Mouse (Mus musculus) right cerebral cortex, postnatal 36 days (tissue): ENCODE measurements at regions not wholly inside any gene's neighbourhood (a gene's known extent, or its start where the extent isn't known, plus 50 kb on each side); places are given as distances from the start of the nearest gene placed in this dataset.
"Not testable (repeated sequence)": the region's sequence is repeated elsewhere in the genome, so short reads cannot be mapped to it uniquely, and the experiment has no call there.

ENCODE experiments used
- DNase-seq, 2 experiments: peaks; one replicate each; pipeline ENCODE4 v3.0.0; 2022; ENCODE audit warnings: low spot score in 2 of 2, mixed read lengths in 1 of 2

GRCm38 (mm10) chr16:65312947-65313346 lies 207.3 kb upstream of the Htr1f start:
- no peak for DNase-seq

- no peak for DNase-seq
These were observed 205.3 kb upstream of the Pou1f1 start for GRCm38 (mm10) chr16:65315052-65315451.

GRCm38 (mm10) chr16:65332412-65332811 lies 187.9 kb upstream of the Pou1f1 start:
- DNase-seq = no peak

GRCm38 (mm10) chr16:65339225-65339624 lies 181.1 kb upstream of the Pou1f1 start:
- no peak for DNase-seq

- no peak for DNase-seq
These were observed 160.4 kb upstream of the Pou1f1 start for GRCm38 (mm10) chr16:65359881-65360280.

- DNase-seq = no peak
These were observed 151.0 kb upstream of the Pou1f1 start for GRCm38 (mm10) chr16:65369271-65369670.

- no peak for DNase-seq
These were observed 149.4 kb upstream of the Pou1f1 start for GRCm38 (mm10) chr16:65370939-65371338.

- DNase-seq = peak in 1 of 2 experiments; percentile 11
These were observed 143.8 kb upstream of the Pou1f1 start for GRCm38 (mm10) chr16:65376553-65376952.

- DNase-seq = no peak
These were observed 142.0 kb upstream of the Pou1f1 start for GRCm38 (mm10) chr16:65378276-65378675.

GRCm38 (mm10) chr16:65379939-65380338 lies 140.4 kb upstream of the Pou1f1 start:
- peak in 1 of 2 experiments; percentile 11 for DNase-seq

- no peak for DNase-seq
These were observed 116.2 kb upstream of the Pou1f1 start for GRCm38 (mm10) chr16:65403926-65404648.

- no peak for DNase-seq
These were observed 115.5 kb upstream of the Pou1f1 start for GRCm38 (mm10) chr16:65404816-65405215.

GRCm38 (mm10) chr16:65405824-65406556 lies 114.3 kb upstream of the Pou1f1 start:
- no peak for DNase-seq

- not testable (repeated sequence) for DNase-seq
These were observed 88.3 kb upstream of the Pou1f1 start for GRCm38 (mm10) chr16:65432046-65432445.

GRCm38 (mm10) chr16:65436076-65436475 lies 84.2 kb upstream of the Pou1f1 start:
- DNase-seq = no peak

GRCm38 (mm10) chr16:65441954-65442353 lies 78.4 kb upstream of the Pou1f1 start:
- no peak for DNase-seq

GRCm38 (mm10) chr16:65448810-65449209 lies 71.5 kb upstream of the Pou1f1 start:
- no peak for DNase-seq

GRCm38 (mm10) chr16:65450706-65451105 lies 69.6 kb upstream of the Pou1f1 start:
- DNase-seq = no peak

GRCm38 (mm10) chr16:65451885-65452284 lies 68.4 kb upstream of the Pou1f1 start:
- no peak for DNase-seq

GRCm38 (mm10) chr16:65456948-65457347 lies 63.4 kb upstream of the Pou1f1 start:
- DNase-seq = not testable (repeated sequence)

GRCm38 (mm10) chr16:65458234-65458633 lies 62.1 kb upstream of the Pou1f1 start:
- no peak for DNase-seq

GRCm38 (mm10) chr16:65469681-65470080 lies 50.6 kb upstream of the Pou1f1 start:
- no peak for DNase-seq
